ENCODE assay signal across 10 mouse cellular contexts in genomic region chr10:94072916-94073465, GRCm38 (mm10). TPM values are rescaled to one million over a fixed set of nuclear protein-coding genes. Genes with fewer than 3 reads are reported as not detected.
DNase-seq lines count a peak whose midpoint lies in the region; ATAC-seq lines count a peak whose summit lies in the region.
"Had no signal": no experiment of that assay in that cellular context is flagged by ENCODE, and none has a peak within 500 bp of the region (broad histone marks: within the 10 kb centered on the region; RNA-seq: fewer than 3 reads in every experiment).

No protein-coding gene starts in this region.

- H3K9me3 ChIP-seq in heart, embryonic 15.5 days (replicated peaks), result no peaks in the 10 kb centered on the region
- H3K9me3 ChIP-seq in hindbrain, embryonic 15.5 days, result no peaks in the 10 kb centered on the region
- no peaks in the 10 kb centered on the region for H3K9me3 ChIP-seq in liver, embryonic 16.5 days (replicated peaks; ENCODE audit: control insufficient read depth, low read length)

- H3K36me3 ChIP-seq in heart, embryonic 15.5 days, result no peaks in the 10 kb centered on the region; the same call in 1 of the 2 replicates
- H3K36me3 ChIP-seq in hindbrain, embryonic 15.5 days, result no peaks in the 10 kb centered on the region
- peaks cover 4% of the 10 kb centered on the region; the same call in 1 of the 2 replicates for H3K36me3 ChIP-seq in liver, embryonic 16.5 days (ENCODE audit: control insufficient read depth, insufficient read depth)

- peak overlapping the region; percentile 66 for H3K27ac ChIP-seq in heart, embryonic 15.5 days
- 0 out of 2 replicates have a peak overlapping the region, but pooled peaks have one; percentile 5 for H3K27ac ChIP-seq in hindbrain, embryonic 15.5 days (replicated peaks)
- H3K27ac ChIP-seq in liver, embryonic 16.5 days (ENCODE audit: low read length), result peak overlapping the region; percentile 83

- no peak overlapping the region for H3K4me3 ChIP-seq in heart, embryonic 15.5 days
- H3K4me3 ChIP-seq in hindbrain, embryonic 15.5 days, result no peak overlapping the region
- no peak overlapping the region for H3K4me3 ChIP-seq in liver, embryonic 16.5 days (ENCODE audit: low read depth, low read length)

- H3K9ac ChIP-seq in heart, embryonic 15.5 days, result no peak overlapping the region
- H3K9ac ChIP-seq in hindbrain, embryonic 15.5 days, result no peak overlapping the region
- H3K9ac ChIP-seq in liver, embryonic 16.5 days (ENCODE audit: low read depth, low read length), result 0 out of 2 replicates have a peak overlapping the region, but pooled peaks have one; percentile 32

- 0 out of 2 replicates have a peak overlapping the region, but pooled peaks have one; percentile 31 for H3K4me2 ChIP-seq in heart, embryonic 15.5 days
- no peak overlapping the region for H3K4me2 ChIP-seq in hindbrain, embryonic 15.5 days
- H3K4me2 ChIP-seq in liver, embryonic 16.5 days (ENCODE audit: low read depth, low read length), result peak overlapping the region; percentile 34

- 57% methylated on average over 4 of the region's 4 CpGs for WGBS in heart, embryonic 15.5 days
- WGBS in hindbrain, embryonic 15.5 days, result 75% methylated on average over 4 of the region's 4 CpGs
- WGBS in liver, embryonic 16.5 days (ENCODE audit: insufficient replicate concordance), result 56% methylated on average over 4 of the region's 4 CpGs

- H3K27me3 ChIP-seq in heart, embryonic 15.5 days, result no peaks in the 10 kb centered on the region
- no peaks in the 10 kb centered on the region for H3K27me3 ChIP-seq in hindbrain, embryonic 15.5 days
- H3K27me3 ChIP-seq in liver, embryonic 16.5 days (ENCODE audit: control insufficient read depth, insufficient read depth, low read depth, low read length), result no peaks in the 10 kb centered on the region

- 0 out of 2 replicates have a peak, but pooled peaks have one; percentile 7 for ATAC-seq in heart, embryonic 15.5 days (replicated peaks; ENCODE audit: insufficient number of reproducible peaks, insufficient read depth, low FRiP score, low read depth)
- no peak for ATAC-seq in hindbrain, embryonic 15.5 days (ENCODE audit: low FRiP score, low read depth)
- ATAC-seq in liver, embryonic 16.5 days (ENCODE audit: low read depth), result peak; percentile 81
- no peak for ATAC-seq in activated CD4-positive, CD25-positive, alpha-beta regulatory T cell, adult 4 months
- ATAC-seq: midbrain, embryonic 16.5 days had no signal

- peaks cover 22% of the 10 kb centered on the region for H3K4me1 ChIP-seq in heart, embryonic 15.5 days (replicated peaks)
- H3K4me1 ChIP-seq in hindbrain, embryonic 15.5 days (replicated peaks), result peaks cover 11% of the 10 kb centered on the region
- peaks cover 30% of the 10 kb centered on the region for H3K4me1 ChIP-seq in liver, embryonic 16.5 days (ENCODE audit: control insufficient read depth, low read depth, low read length)

- no peak for DNase-seq in heart, adult 9 months (ENCODE audit: low spot score in 2 of 2)
- peak; percentile 69 for DNase-seq in c-Kit-positive CD71-positive TER-119-negative erythroid progenitor cells, embryonic 14.5 days (ENCODE audit: low read depth)
- DNase-seq in spleen, postnatal 10 days (ENCODE audit: low spot score in 2 of 2), result no peak
- no peak for DNase-seq in adrenal gland, adult 2 months
- DNase-seq: gastrocnemius, postnatal 10 days had no signal

RNA-seq across cellular contexts. Expression of gene Fgd6, which starts 37.2 kb away (rescaled TPM):
- 2.1 and 2.3 TPM in 2 replicates for polyA plus RNA-seq in heart, embryonic 15.5 days (2015; fragmentation: Nextera tagmentation; extraction: Ambion mirVana)
- 2.4 and 3.0 TPM in 2 replicates for polyA plus RNA-seq in hindbrain, embryonic 15.5 days (2015; fragmentation: Nextera tagmentation; extraction: Ambion mirVana)
- 3.5 and 3.7 TPM in 2 replicates for polyA plus RNA-seq in liver, embryonic 16.5 days (2015; fragmentation: Nextera tagmentation; extraction: Ambion mirVana)
- 1 to 10 TPM; 1.1 to 1.2 TPM for polyA plus RNA-seq in activated CD4-positive, CD25-positive, alpha-beta regulatory T cell, adult 4 months (2017; shearing (Covaris generic))
- total RNA-seq in adrenal gland, adult 2 months (2021), result 1 to 10 TPM; 4.5 to 5.6 TPM
- 0.64 and 0.80 TPM in 2 replicates for polyA plus RNA-seq in adrenal gland, adult 2 months (2012; rRNA removed)

RNA-seq across cellular contexts. Expression of gene Vezt, which starts 37.4 kb away (rescaled TPM):
- 23.6 and 24.5 TPM in 2 replicates for polyA plus RNA-seq in heart, embryonic 15.5 days (2015; fragmentation: Nextera tagmentation; extraction: Ambion mirVana)
- 51.3 and 55.3 TPM in 2 replicates for polyA plus RNA-seq in hindbrain, embryonic 15.5 days (2015; fragmentation: Nextera tagmentation; extraction: Ambion mirVana)
- polyA plus RNA-seq in liver, embryonic 16.5 days (2015; fragmentation: Nextera tagmentation; extraction: Ambion mirVana), result 10.4 and 11.3 TPM in 2 replicates
- polyA plus RNA-seq in activated CD4-positive, CD25-positive, alpha-beta regulatory T cell, adult 4 months (2017; shearing (Covaris generic)), result 10 to 100 TPM in 1 of 2 experiments, 1 to 10 TPM in 1; 6.1 to 15.1 TPM
- total RNA-seq in adrenal gland, adult 2 months (2021), result 10 to 100 TPM; 20.9 to 22.1 TPM
- polyA plus RNA-seq in adrenal gland, adult 2 months (2012; rRNA removed), result 4.6 and 6.6 TPM in 2 replicates

Comparison
In these comparisons a context has a peak if more than half of its experiments do, and no peak if none do; other contexts are left out.
1. ATAC-seq: peak in heart, embryonic 15.5 days (single experiment) and liver, embryonic 16.5 days (single experiment); none in hindbrain, embryonic 15.5 days (single experiment) and activated CD4-positive, CD25-positive, alpha-beta regulatory T cell, adult 4 months (single experiment).
2. H3K27ac ChIP-seq: peak in every context shown above with its lines; median percentile 83 in liver, embryonic 16.5 days; 66 in heart, embryonic 15.5 days; 5 in hindbrain, embryonic 15.5 days.